Mouse (Mus musculus) limb, embryonic 14.5 days (tissue): ENCODE data around the gene Mrgpre. TPM values are rescaled to one million over a fixed set of nuclear protein-coding genes. Genes with fewer than 3 reads are reported as not detected.
A peak's percentile ranks its signal among the peaks of the same experiment; 100 is the strongest.

ENCODE experiments used
- ATAC-seq: fragments of 200-750 bp; cut with Nextera tagmentation; 2 replicates; pipeline ENCODE4 v1.8.0; 2017; ENCODE audit warnings: low read depth, moderate number of reproducible peaks, moderate TSS enrichment; ENCODE audit not compliant: low FRiP score
- DNase-seq: peaks from one replicate; pipeline ENCODE4 v3.0.0-alpha.2; 2015; ENCODE audit warnings: low spot score
- H3K27ac ChIP-seq: fragments of 300-500 bp; sonication (generic); replicated peaks from 2 replicates; pipeline ENCODE4 v1.5.1; 2014; ENCODE audit warnings: low read depth, mild to moderate bottlenecking, low read length, moderate library complexity, mixed read lengths
- H3K27me3 ChIP-seq: fragments of 300-500 bp; sonication (generic); 2 replicates; pipeline ENCODE4 v1.6.1; 2014; ENCODE audit warnings: low read length, mixed read lengths; ENCODE audit not compliant: control insufficient read depth, insufficient read depth
- H3K36me3 ChIP-seq: fragments of 300-500 bp; sonication (generic); 2 replicates; pipeline ENCODE4 v1.6.1; 2014; ENCODE audit warnings: mild to moderate bottlenecking, low read length, moderate library complexity, mixed read lengths; ENCODE audit not compliant: control insufficient read depth, insufficient read depth
- H3K4me1 ChIP-seq: fragments of 300-500 bp; sonication (generic); 2 replicates; pipeline ENCODE4 v1.6.1; 2014; ENCODE audit warnings: antibody characterized with exemption, low read length, mixed read lengths; ENCODE audit not compliant: control insufficient read depth, insufficient read depth
- H3K4me2 ChIP-seq: fragments of 300-500 bp; sonication (generic); replicated peaks from 2 replicates; pipeline ENCODE4 v1.6.1; 2014; ENCODE audit warnings: low read depth, mild to moderate bottlenecking, low read length, moderate library complexity; ENCODE audit not compliant: severe bottlenecking
- H3K4me3 ChIP-seq: fragments of 300-500 bp; sonication (generic); replicated peaks from 2 replicates; pipeline ENCODE4 v1.5.1; 2014; ENCODE audit warnings: low read length
- H3K9ac ChIP-seq: fragments of 300-500 bp; sonication (generic); 2 replicates; pipeline ENCODE4 v1.6.1; 2014; ENCODE audit warnings: mild to moderate bottlenecking, low read depth, low read length, moderate library complexity; ENCODE audit not compliant: severe bottlenecking
- H3K9me3 ChIP-seq: fragments of 300-500 bp; sonication (generic); 2 replicates; pipeline ENCODE4 v1.6.1; 2016; ENCODE audit warnings: low read length; ENCODE audit not compliant: control insufficient read depth
- POLR2A ChIP-seq: fragments of 200-500 bp; IDR thresholded peaks from 2 replicates; pipeline ENCODE4 v1.8.0; 2012; ENCODE audit warnings: inconsistent platforms, mild to moderate bottlenecking, moderate library complexity, borderline replicate concordance; ENCODE audit not compliant: insufficient read depth, insufficient read length; ENCODE audit errors: extremely low read depth
- WGBS: fragments of 180-500 bp; shearing (Covaris S2); extraction: QIAGEN DNeasy Blood & Tissue Kit; methylation state at CpG from one replicate; pipeline ENCODE4 v1.1.7; 2014; 5-methylcytosine and 5-hydroxymethylcytosine counted together
- polyA plus RNA-seq, 2 experiments: library from polyadenylated mRNA; depleted of rRNA in 1 of 2; stranded (reverse) in 1 of 2; unstranded in 1 of 2; fragments of >200 nt; fragmentation: Nextera tagmentation in 1 of 2; extraction: Ambion mirVana in 1 of 2; gene quantifications; 2 replicates each; pipeline versions ENCODE4 v1.2.1 to v1.2.3; 2012 to 2014

Gene Mrgpre
- polyA plus RNA-seq, 2 experiments: 1.5 to 2.1 TPM

- DNase-seq (peak; percentile 63), ATAC-seq (no peak)
- Histone ChIP-seq H3K4me2 (no peak overlapping the region), H3K27me3 (no peaks in the 10 kb centered on the region), H3K9ac (no peak overlapping the region), H3K9me3 (no peaks in the 10 kb centered on the region), H3K4me1 (0 out of 2 replicates have a peak, but pooled peaks cover 8% of the 10 kb centered on the region), H3K4me3 (no peak overlapping the region), H3K27ac (no peak overlapping the region), H3K36me3 (no peaks in the 10 kb centered on the region)
- no peak for TF ChIP-seq POLR2A
- WGBS: 43% methylated on average over 5 of the region's 5 CpGs
These were observed 30.1 kb downstream of the Mrgpre start for GRCm38 (mm10) chr7:143753990-143754715.

GRCm38 (mm10) chr7:143752606-143753005 lies 31.7 kb downstream of the Mrgpre start:
- 0 out of 2 replicates have a peak, but pooled peaks cover 8% of the 10 kb centered on the region for H3K4me1 ChIP-seq
- ATAC-seq (no peak), DNase-seq (no peak)
- no peaks in the 10 kb centered on the region for H3K36me3 ChIP-seq
- no peak overlapping the region for H3K4me3 ChIP-seq
- WGBS: 78% methylated on average over 3 of the region's 3 CpGs
- no peak overlapping the region for H3K4me2 ChIP-seq
- TF ChIP-seq POLR2A: no peak
- no peaks in the 10 kb centered on the region for H3K27me3 ChIP-seq
- no peaks in the 10 kb centered on the region for H3K9me3 ChIP-seq
- H3K9ac ChIP-seq: no peak overlapping the region
- H3K27ac ChIP-seq: no peak overlapping the region

- Histone ChIP-seq H3K9ac (no peak overlapping the region), H3K27me3 (no peaks in the 10 kb centered on the region), H3K4me3 (no peak overlapping the region), H3K4me1 (0 out of 2 replicates have a peak, but pooled peaks cover 6% of the 10 kb centered on the region), H3K27ac (no peak overlapping the region), H3K36me3 (no peaks in the 10 kb centered on the region), H3K4me2 (no peak overlapping the region), H3K9me3 (no peaks in the 10 kb centered on the region)
- DNase-seq (no peak), ATAC-seq (no peak)
- 63% methylated on average over 4 of the region's 4 CpGs for WGBS
- no peak for TF ChIP-seq POLR2A
These were observed 32.2 kb downstream of the Mrgpre start for GRCm38 (mm10) chr7:143752056-143752455.

GRCm38 (mm10) chr7:143751380-143751779 lies 32.9 kb downstream of the Mrgpre start:
- ATAC-seq: no peak
- Histone ChIP-seq H3K9me3 (no peaks in the 10 kb centered on the region), H3K27me3 (no peaks in the 10 kb centered on the region), H3K36me3 (no peaks in the 10 kb centered on the region), H3K4me1 (0 out of 2 replicates have a peak, but pooled peaks cover 3% of the 10 kb centered on the region), H3K27ac (no peak overlapping the region), H3K4me3 (no peak overlapping the region), H3K4me2 (no peak overlapping the region), H3K9ac (no peak overlapping the region)
- DNase-seq: no peak
- 66% methylated on average over 1 of the region's 1 CpGs for WGBS
- TF ChIP-seq POLR2A: no peak

GRCm38 (mm10) chr7:143749045-143749444 lies 35.3 kb downstream of the Mrgpre start:
- no peaks in the 10 kb centered on the region for H3K9me3 ChIP-seq
- TF ChIP-seq POLR2A: no peak
- no peak for ATAC-seq
- H3K9ac ChIP-seq: no peak overlapping the region
- no peaks in the 10 kb centered on the region for H3K4me1 ChIP-seq
- H3K27ac ChIP-seq: no peak overlapping the region
- no peaks in the 10 kb centered on the region for H3K27me3 ChIP-seq
- H3K4me2 ChIP-seq: no peak overlapping the region
- no peak overlapping the region for H3K4me3 ChIP-seq
- H3K36me3 ChIP-seq: no peaks in the 10 kb centered on the region
- 71% methylated on average over 3 of the region's 3 CpGs for WGBS
- DNase-seq: no peak
